Mouse (Mus musculus) left cerebral cortex, postnatal 36 days (tissue): ENCODE results near the gene Igfbp6. TPM values are rescaled to one million over a fixed set of nuclear protein-coding genes. Genes with fewer than 3 reads are reported as not detected.
A peak's percentile ranks its signal among the peaks of the same experiment; 100 is the strongest.

Source experiments
- DNase-seq, 2 experiments: peaks; one replicate each; pipeline ENCODE4 v3.0.0; 2021 to 2022; ENCODE audit warnings: low spot score in 2 of 2, mixed read lengths in 1 of 2
- intact Hi-C: fragments of 180-260 bp; cut with DNase I; formaldehyde crosslinking; loops from one replicate; pipeline ENCODE4 v1.15.1; 2025
- total RNA-seq, 2 experiments: library from RNA; stranded (reverse); gene quantifications; 2 replicates each; pipeline ENCODE4 v1.2.3; 2021

Gene Igfbp6
- 10 to 100 TPM; 39.5 to 57.1 TPM for total RNA-seq

GRCm38 (mm10) chr15:102144274-102144711 lies at the start of gene Igfbp6:
Gene Igfbp6 (plus strand): TSS chr15:102144362.
- DNase-seq: peak; percentile 19 to 60

DNA sequence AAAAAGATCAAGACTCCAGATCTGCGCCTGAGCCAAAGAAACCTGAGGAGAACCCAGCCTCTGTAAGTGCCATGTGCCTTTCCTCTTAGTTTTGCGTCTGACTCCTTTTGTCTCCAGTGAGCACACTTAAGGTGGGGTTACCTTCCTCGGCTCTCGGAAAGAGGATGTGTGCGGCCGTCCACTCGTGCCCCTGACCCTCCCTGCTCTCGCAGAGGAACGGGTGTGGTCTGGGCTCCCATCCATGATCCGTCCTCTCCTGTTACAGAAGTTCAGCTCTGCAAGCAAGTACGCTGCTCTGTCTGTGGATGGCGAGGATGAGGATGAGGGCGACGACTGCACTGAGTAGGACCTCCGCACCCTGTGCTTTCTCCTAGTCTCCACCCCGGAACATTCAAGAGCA lies 49.2 kb upstream of the Igfbp6 start:
- intact Hi-C loops: no loop called here
- no peak for DNase-seq

More at GRCm38 (mm10) chr15:102144274-102144711, at the start of gene Igfbp6:
- intact Hi-C loops: no loop called here

DNA sequence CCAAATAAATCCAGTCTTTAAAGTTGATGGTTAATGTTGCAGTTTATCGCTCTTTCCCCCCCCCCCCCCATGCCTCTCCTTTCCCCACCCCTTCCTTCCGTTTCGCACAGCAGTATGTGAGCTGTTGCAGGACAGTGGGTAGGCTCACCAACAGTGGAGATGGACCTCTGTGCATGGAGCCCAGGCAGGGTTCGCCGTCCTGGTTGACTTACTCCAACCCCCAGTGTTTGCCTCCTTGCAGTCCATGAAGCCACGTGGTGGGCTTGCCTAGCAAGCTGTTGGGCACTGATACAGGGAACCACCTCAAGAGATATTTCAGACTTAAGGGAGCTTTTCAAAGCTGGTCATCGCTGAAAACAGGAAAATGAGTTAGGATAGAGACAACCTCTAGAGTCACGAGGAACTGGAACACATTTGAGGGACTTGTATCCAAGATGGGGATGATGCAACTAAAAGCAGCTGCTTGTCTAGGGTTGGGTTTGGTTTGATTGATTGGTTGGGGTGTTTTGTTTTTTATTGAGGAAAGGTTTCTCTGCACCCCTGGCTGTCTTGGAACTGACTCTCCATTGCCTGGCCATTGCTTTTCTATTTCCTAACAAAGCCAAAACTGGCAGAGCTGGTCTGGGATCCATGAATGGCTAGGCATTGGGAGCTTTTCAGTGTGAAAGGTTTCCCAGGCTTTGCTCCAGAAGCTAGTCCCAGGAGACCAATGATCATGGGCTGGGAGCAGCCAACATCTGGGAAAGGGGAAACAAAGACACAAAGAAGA lies 46.8 kb upstream of the Igfbp6 start:
- DNase-seq: no peak
- intact Hi-C loops: no loop called here

GRCm38 (mm10) chr15:102097991-102098555 lies 46.1 kb upstream of the Igfbp6 start:
- no peak for DNase-seq
- intact Hi-C loops: no loop called here

DNA sequence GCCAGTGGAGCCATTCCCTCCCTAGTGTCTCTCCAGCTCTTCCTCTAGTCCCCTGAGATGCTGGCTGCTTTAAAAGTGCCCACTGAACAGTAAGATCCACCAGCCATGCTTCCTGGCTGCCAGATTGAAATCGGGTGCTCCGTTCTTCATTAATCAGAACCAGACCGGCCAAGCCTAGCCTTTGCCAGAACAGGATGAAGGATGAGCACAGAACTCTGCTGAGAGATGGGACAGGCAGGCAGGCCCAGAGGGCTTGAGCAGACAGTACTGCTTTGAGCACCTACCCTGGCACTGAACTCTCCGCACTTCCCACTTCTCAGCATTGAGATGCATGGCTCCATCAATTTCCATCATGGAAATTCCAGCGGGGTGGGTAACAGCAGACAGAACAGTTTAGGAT lies 44.9 kb upstream of the Igfbp6 start:
- intact Hi-C loops: no loop called here
- DNase-seq: no peak

DNA sequence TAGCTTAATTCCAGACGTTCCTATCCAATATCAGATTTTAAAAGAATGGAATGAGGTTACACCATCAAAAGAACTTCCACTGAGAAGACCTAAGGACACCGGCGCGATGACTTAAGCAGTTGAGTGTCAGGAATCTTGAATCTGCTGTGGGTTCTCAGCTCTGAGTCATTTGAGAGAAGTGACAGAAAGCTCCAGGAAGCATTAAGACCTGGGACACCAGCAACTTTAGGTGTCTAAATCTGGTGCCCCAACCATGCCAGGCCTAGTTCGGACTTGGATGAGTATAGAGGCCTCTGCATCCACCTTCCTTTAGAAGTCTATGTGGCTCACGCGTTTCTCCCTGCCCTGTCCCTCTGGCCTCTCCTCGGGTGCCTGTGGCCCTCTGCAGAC lies 44.4 kb upstream of the Igfbp6 start:
- no peak for DNase-seq
- intact Hi-C loops: no loop called here

DNA sequence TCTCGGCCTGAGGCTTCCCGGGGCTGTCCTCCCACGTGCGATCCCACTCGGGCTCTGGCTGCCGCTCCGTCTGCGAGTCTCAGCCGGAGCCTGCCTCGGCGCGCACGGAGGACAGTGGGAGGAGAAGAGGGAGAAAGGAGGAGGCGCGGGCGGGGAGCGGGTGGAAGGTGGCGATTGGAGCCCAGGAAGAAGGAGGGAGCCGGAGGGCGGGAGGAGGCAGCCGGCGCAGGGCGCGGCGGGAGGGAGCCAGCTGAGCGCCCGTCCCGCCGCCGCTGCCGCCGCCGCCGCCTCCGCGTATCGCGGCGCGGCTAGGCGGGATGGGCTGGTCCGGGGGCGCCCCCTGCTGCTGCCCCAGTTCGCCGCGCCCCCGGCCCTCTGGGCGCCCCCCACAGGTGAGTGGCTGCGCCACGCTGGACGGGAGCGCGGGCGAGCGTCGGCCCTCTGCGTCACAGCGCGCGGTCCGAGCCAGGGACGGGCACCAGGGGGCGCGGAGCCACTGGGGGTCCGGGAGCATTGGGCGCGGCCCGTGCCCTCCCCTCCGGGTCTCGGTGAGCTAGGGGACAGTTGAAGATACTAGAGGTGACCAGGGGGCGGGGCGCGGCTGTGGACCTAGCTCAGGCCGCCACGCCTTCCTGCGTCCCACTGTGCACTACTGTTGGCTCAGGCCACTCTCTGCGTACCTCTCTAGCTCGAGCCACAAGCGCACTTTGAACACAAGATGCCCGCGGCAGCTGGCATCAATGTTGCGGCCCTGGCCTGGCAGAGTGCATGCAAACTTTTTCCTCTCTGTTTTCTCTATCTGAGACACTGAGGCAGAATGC lies 43.8 kb upstream of the Igfbp6 start, which contains the start of gene Tns2:
Tns2 (plus strand) TSS at position 253 of the 821 bp plus-strand sequence.
- intact Hi-C loops: no loop called here
- peak; percentile 73 to 79 for DNase-seq

GRCm38 (mm10) chr15:102100996-102101671 lies 43.0 kb upstream of the Igfbp6 start:
- intact Hi-C loops: no loop called here
- DNase-seq: no peak

DNA sequence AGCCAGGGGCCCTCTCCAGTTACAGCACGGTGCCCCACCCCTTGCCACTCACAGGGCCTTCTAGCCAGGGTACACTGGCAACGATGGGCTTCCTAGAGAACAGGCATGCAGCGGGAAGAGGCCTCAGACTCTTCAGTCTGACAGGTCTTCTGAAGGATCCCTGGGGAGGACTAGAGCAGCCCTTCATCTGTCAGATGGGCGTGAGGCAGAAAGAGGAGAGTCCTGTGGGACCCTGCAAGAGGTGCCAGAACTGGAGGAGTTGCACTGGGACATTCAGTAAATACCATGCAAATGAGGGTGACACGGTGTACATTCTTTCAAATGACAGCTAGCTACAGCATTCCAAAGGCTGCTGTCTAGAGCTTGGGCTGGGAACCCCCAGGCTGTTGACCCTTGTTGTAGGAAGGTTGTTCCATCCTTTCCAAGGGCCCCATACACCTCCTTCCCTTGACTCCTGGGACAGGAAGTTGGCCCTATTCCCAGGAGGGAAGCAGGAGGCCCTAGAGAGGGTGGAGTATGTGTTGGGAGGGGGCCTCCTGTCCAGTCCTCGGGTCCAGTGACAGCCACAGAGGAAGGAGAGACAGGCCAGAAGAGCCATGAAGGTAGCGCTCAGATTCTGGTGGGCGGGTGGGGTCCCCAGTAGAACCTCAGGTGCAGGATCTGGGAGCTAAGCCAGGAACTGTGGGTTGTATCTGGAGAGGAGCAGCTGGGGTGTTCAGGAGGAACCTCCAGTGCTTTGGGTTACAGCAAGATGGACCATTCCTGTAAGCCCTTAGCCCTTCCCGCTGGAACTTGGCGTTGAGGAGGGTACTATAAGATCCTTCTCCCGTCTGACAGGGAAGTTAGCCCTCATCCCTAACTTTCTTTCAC lies 42.3 kb upstream of the Igfbp6 start:
- intact Hi-C loops: no loop called here

DNA sequence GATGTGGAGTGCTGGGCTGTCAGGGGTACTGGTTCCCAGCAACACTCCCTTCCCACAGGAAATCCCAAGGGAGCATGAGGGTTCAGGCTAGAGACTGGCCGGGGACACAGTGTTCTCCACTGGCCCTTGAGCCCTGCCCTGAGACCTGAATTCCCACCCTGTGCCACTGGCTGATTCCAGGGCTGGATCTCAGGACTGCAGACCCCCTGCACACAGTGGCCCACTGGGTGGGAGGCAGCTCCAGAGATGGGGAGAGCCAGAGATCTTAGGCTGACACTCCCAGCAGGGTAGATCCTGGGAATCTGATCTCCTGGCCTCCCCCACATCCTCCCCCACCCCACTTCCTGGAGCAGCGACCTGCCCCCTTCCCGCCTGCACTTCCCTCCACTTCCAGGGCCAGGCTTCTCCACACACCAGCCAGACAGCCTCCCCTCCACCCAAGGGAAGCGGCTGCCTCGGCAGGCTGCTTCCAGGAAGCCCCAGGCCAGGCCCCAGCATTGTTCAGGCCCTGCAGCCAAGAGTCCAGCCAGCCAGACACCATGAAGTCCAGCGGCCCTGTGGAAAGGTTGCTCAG lies 41.5 kb upstream of the Igfbp6 start:
- no peak for DNase-seq
- intact Hi-C loops: no loop called here

More for the DNA sequence above, 42.3 kb upstream of the Igfbp6 start:
- no peak for DNase-seq

DNA sequence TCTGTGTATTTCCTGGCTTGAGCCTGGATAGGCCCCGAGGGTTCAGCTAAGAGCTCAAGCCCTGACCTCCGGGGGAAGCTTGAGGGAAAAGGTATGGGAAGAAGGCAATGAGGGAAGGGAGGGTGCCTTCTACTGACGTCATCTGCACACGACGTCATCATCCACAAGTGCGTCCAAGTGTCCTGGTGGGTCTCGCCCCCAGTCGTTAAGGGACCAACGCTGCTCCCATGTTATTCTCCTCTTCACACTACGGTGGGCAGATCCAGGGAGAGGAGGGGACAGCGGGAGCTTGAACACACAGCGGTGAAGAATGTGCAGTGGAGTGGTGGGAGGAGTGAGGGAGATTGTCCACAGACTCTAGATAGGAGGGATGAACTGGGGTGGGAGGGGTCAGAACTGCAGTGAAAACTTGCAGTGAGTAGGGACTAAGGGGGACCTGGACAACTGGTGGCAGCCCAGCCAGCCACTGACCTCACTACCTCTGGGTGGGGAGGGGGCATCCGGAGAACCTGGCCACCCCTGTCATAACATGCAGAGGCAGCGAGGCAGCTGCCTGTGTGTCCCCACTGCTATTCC lies 40.7 kb upstream of the Igfbp6 start:
- intact Hi-C loops: no loop called here
- DNase-seq: no peak

GRCm38 (mm10) chr15:102103947-102104555 lies 40.1 kb upstream of the Igfbp6 start:
- intact Hi-C loops: no loop called here
- no peak for DNase-seq

GRCm38 (mm10) chr15:102105360-102105759 lies 38.8 kb upstream of the Igfbp6 start:
- DNase-seq: no peak
- intact Hi-C loops: no loop called here

DNA sequence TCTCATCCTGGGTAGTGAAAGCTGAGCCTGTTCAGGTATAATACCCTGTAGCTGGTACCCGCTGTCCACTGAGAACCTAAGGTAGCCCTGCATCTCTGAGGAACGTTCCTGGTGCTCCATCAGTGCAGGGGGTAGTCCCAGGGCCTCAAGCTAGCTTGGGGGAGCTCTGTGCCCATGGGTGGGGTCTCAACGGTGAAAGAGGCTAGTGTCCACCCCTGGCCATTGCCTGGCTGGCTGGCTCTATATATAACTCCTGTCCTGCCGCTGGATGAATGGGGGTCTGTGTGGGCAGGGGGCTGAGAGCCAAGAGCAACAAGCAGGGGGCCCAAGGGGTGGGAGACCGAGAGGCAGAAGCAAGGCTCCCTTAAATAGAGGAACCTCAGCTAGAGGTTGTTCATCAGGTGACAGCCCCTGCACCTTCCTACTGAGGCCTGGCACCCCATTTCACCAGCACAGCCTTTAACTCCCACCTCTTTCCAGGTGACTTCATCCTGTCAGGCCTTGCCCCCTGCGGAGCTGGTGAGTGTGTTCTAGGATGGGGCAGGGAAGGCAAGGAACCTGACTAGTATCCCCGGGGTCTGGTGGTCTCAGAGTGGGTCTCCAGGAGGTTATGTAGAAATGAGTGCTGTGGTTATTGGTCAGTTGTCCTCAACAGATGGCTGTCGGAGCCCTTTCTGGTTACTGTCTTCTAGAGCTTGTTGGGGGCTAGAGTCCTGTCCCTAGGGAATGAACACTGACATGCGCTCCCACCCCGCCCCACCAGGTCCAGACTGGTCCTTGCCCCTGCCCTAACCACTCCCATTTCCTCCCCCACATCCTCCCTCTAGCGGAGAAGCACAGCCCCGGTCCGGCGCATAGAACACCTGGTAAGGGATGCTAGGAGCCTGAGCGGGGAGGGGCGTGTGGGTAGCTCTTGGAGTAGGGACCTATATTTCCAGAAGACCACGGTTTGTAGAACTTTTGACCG lies 38.1 kb upstream of the Igfbp6 start:
- intact Hi-C loops: no loop called here
- no peak for DNase-seq

DNA sequence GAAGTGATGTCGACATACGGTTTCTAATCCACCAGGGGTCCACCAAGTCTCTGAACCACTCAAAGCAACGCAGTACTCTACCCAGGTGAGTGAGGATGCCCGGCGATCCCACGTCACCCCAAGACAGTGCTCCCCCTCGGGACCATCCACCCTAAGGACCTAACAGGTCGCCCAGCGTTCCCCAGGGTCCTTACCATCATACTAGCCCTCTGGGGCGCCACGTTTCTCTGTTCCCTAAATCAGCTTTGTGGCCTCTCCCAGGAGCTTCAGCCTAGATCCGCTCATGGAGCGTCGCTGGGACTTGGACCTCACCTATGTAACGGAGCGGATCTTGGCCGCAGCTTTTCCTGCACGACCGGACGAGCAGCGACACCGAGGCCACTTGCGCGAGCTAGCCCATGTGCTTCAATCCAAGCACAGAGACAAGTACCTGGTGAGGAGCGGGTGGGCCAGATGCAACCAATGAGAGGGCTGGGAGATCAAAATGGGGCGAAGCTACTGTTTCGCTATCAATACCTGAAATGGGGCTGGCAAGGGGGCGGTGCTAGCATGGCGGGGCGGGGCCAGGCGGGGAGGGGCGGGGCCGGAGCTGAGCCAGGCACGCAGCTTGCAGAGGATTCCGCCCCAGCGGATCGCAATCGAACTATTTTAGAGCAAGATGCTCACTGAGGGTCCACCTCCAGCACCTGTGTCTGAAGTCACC lies 37.3 kb upstream of the Igfbp6 start:
- DNase-seq: no peak
- intact Hi-C loops: no loop called here
